Mouse (Mus musculus) E14TG2a.4 (cell line): ENCODE data around the gene Atf3.

Source experiments
- H3K27me3 ChIP-seq: 2 replicates; pipeline ENCODE4 v1.6.1; 2014; ENCODE audit warnings: low read length, control low read depth; ENCODE audit not compliant: insufficient read depth
- H3K36me3 ChIP-seq: 2 replicates; pipeline ENCODE4 v1.6.1; 2014; ENCODE audit warnings: low read length, control low read depth; ENCODE audit not compliant: insufficient read depth
- H3K4me1 ChIP-seq: replicated peaks from 2 replicates; pipeline ENCODE4 v1.6.1; 2014; ENCODE audit warnings: low read depth, low read length, control low read depth
- H3K4me3 ChIP-seq: replicated peaks from 2 replicates; pipeline ENCODE4 v1.5.1; 2014; ENCODE audit warnings: mild to moderate bottlenecking, low read length
- H3K9me3 ChIP-seq: 2 replicates; pipeline ENCODE4 v1.6.1; 2014; ENCODE audit warnings: low read length, control low read depth
- CTCF ChIP-seq: conservative IDR thresholded peaks from 2 replicates; pipeline ENCODE4 v1.5.1; 2014; ENCODE audit warnings: low read length
- NANOG ChIP-seq: IDR thresholded peaks from 2 replicates; pipeline ENCODE4 v1.6.1; 2014; ENCODE audit warnings: borderline replicate concordance, low read length, mixed read lengths
- POU5F1 ChIP-seq: IDR thresholded peaks from 2 replicates; pipeline ENCODE4 v1.6.1; 2014; ENCODE audit warnings: low read length, borderline replicate concordance

The Atf3 gene

GRCm38 (mm10) chr1:191193657-191194424 lies 24.0 kb downstream of the Atf3 start:
- peak; percentile 28 for TF ChIP-seq CTCF
- TF ChIP-seq POU5F1 = no peak
- no peak for TF ChIP-seq NANOG
- H3K4me1 ChIP-seq = peaks cover 23% of the 10 kb centered on the region

DNA sequence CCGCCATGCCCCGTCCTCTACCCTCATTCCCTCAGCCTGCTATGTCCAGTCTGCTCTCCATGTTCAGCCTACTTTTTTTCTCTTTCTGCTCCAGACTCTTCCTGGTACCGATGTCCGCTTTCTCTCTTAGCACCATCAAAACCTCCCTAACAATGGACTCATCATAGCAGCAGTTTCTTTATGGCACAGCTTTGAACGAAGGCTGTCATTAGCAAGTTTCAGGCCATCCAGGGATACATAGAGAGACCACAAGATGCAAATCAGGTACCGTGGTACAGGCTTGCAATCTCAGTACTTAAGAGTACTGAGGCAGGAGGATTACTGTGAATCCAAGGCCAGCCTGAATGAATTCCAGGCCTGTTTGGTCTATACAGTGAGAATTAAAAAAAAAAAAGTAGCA lies 25.1 kb downstream of the Atf3 start:
- H3K9me3 ChIP-seq = peaks cover 3% of the 10 kb centered on the region; the same call in 1 of the 2 replicates
- H3K36me3 ChIP-seq = no peaks in the 10 kb centered on the region
- H3K4me3 ChIP-seq = no peak overlapping the region
- TF ChIP-seq NANOG = no peak
- TF ChIP-seq CTCF = no peak
- TF ChIP-seq POU5F1 = no peak
- peaks cover 36% of the 10 kb centered on the region for H3K27me3 ChIP-seq
- peaks cover 28% of the 10 kb centered on the region for H3K4me1 ChIP-seq

More at GRCm38 (mm10) chr1:191193657-191194424, 24.0 kb downstream of the Atf3 start:
- Histone ChIP-seq H3K4me3 (no peak overlapping the region), H3K36me3 (no peaks in the 10 kb centered on the region), H3K9me3 (peaks cover 3% of the 10 kb centered on the region; the same call in 1 of the 2 replicates), H3K27me3 (peaks cover 31% of the 10 kb centered on the region)

- Histone ChIP-seq H3K4me3 (no peak overlapping the region), H3K27me3 (peaks cover 40% of the 10 kb centered on the region), H3K4me1 (peaks cover 29% of the 10 kb centered on the region), H3K36me3 (no peaks in the 10 kb centered on the region), H3K9me3 (peaks cover 3% of the 10 kb centered on the region; the same call in 1 of the 2 replicates)
- TF ChIP-seq POU5F1 (no peak), NANOG (no peak), CTCF (no peak)
These were observed 25.6 kb downstream of the Atf3 start for GRCm38 (mm10) chr1:191192213-191192612.

- no peak for TF ChIP-seq CTCF
- TF ChIP-seq NANOG = peak; percentile 38; the same call in 1 of the 2 replicates
- no peak for TF ChIP-seq POU5F1
- Histone ChIP-seq H3K4me3 (no peak overlapping the region), H3K27me3 (peaks cover 57% of the 10 kb centered on the region), H3K9me3 (peaks cover 3% of the 10 kb centered on the region; the same call in 1 of the 2 replicates), H3K4me1 (peaks cover 53% of the 10 kb centered on the region), H3K36me3 (no peaks in the 10 kb centered on the region)
These were observed 28.0 kb downstream of the Atf3 start for GRCm38 (mm10) chr1:191189671-191190372.

DNA sequence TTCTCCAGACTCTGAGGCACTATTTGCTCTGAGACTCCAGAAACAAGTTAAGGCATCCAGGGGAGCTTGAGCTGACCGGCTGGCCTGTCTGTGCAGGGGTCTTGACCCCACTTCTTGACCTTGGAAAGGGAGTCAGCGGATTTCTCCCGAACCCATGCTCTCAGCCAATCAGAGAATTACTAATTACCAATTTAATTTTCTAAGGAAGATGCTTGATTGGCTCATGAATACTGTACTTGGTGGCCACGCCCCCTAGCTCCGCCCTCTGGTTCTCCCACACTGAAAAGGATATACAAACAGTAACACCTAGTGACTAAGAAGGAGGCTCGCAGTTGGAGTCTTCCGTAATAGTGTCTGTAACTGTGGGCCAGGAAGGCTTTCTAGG lies 31.5 kb downstream of the Atf3 start:
- peaks cover 74% of the 10 kb centered on the region for H3K4me1 ChIP-seq
- no peaks in the 10 kb centered on the region for H3K36me3 ChIP-seq
- H3K4me3 ChIP-seq = no peak overlapping the region; the same call in 1 of the 2 replicates
- H3K9me3 ChIP-seq = no peaks in the 10 kb centered on the region
- no peak for TF ChIP-seq POU5F1
- H3K27me3 ChIP-seq = peaks cover 82% of the 10 kb centered on the region

GRCm38 (mm10) chr1:191185761-191186385 lies 32.0 kb downstream of the Atf3 start:
- Histone ChIP-seq H3K4me1 (peaks cover 71% of the 10 kb centered on the region), H3K4me3 (peak overlapping the region; percentile 84), H3K36me3 (no peaks in the 10 kb centered on the region), H3K27me3 (peaks cover 84% of the 10 kb centered on the region), H3K9me3 (no peaks in the 10 kb centered on the region)
- TF ChIP-seq POU5F1 (no peak), CTCF (no peak), NANOG (no peak)

- no peaks in the 10 kb centered on the region for H3K9me3 ChIP-seq
- peaks cover 94% of the 10 kb centered on the region for H3K27me3 ChIP-seq
- no peaks in the 10 kb centered on the region for H3K36me3 ChIP-seq
- TF ChIP-seq NANOG = no peak
- no peak for TF ChIP-seq CTCF
- TF ChIP-seq POU5F1 = no peak
- H3K4me3 ChIP-seq = peak overlapping the region; percentile 84
- H3K4me1 ChIP-seq = peaks cover 61% of the 10 kb centered on the region
These were observed 33.0 kb downstream of the Atf3 start for GRCm38 (mm10) chr1:191184841-191185251.
